Mouse (Mus musculus) forebrain, embryonic 15.5 days (tissue): ENCODE measurements around the gene Cabp7. TPM values are rescaled to one million over a fixed set of nuclear protein-coding genes. Genes with fewer than 3 reads are reported as not detected.

Experiments
- ATAC-seq: fragments of 200-750 bp; cut with Nextera tagmentation; replicated peaks from 2 replicates; pipeline ENCODE4 v1.8.0; 2017; ENCODE audit warnings: mild to moderate bottlenecking, moderate TSS enrichment, moderate library complexity
- H3K27ac ChIP-seq: fragments of 300-500 bp; sonication (generic); replicated peaks from 2 replicates; pipeline ENCODE4 v1.5.1; 2015; ENCODE audit warnings: mild to moderate bottlenecking, inconsistent platforms
- H3K27me3 ChIP-seq: fragments of 300-500 bp; sonication (generic); 2 replicates; pipeline ENCODE4 v1.6.1; 2015; ENCODE audit warnings: inconsistent platforms
- H3K36me3 ChIP-seq: fragments of 300-500 bp; sonication (generic); 2 replicates; pipeline ENCODE4 v1.6.1; 2015; ENCODE audit warnings: mild to moderate bottlenecking, inconsistent platforms
- H3K4me1 ChIP-seq: fragments of 300-500 bp; sonication (generic); 2 replicates; pipeline ENCODE4 v1.6.1; 2015; ENCODE audit warnings: inconsistent platforms
- H3K4me2 ChIP-seq: fragments of 300-500 bp; sonication (generic); replicated peaks from 2 replicates; pipeline ENCODE4 v1.6.1; 2015; ENCODE audit warnings: mild to moderate bottlenecking, inconsistent platforms
- H3K4me3 ChIP-seq: fragments of 300-500 bp; sonication (generic); 2 replicates; pipeline ENCODE4 v1.5.1; 2015; ENCODE audit warnings: mild to moderate bottlenecking, inconsistent platforms
- H3K9ac ChIP-seq: fragments of 300-500 bp; sonication (generic); replicated peaks from 2 replicates; pipeline ENCODE4 v1.6.1; 2015; ENCODE audit warnings: mild to moderate bottlenecking, inconsistent platforms
- H3K9me3 ChIP-seq: fragments of 300-500 bp; sonication (generic); 2 replicates; pipeline ENCODE4 v1.6.1; 2016; ENCODE audit warnings: inconsistent platforms
- WGBS: fragments of 180-500 bp; shearing (Covaris S2); methylation state at CpG from one replicate; pipeline ENCODE4 v1.1.7; 2015; ENCODE audit warnings: mixed read lengths; 5-methylcytosine and 5-hydroxymethylcytosine counted together
- polyA plus RNA-seq: library from polyadenylated mRNA; unstranded; fragments of >200 nt; fragmentation: Nextera tagmentation; extraction: Ambion mirVana; gene quantifications from 2 replicates; pipeline ENCODE4 v1.2.1, GENCODE M21; 2015

Gene Cabp7
- polyA plus RNA-seq, 1 experiment from 2014 or later = 1.3 TPM

DNA sequence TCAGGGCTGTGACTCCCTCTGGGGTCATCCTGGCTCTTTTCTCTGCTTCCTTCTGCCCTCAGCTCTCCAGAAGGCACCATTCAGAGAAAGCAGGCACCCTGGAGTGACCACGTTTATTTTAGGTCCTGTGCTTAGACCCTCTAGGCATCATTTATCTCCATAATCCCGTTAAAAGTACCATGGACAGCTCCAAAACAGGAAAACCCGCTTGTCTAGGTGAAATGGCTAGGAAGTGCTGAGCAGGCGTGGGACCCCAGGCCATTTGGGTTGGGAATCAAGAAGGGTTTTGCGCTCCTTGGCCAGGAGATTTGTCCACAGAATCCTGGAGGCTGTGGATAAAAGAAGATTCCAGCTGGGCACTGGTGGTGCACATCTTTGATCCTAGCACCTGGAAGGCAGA lies 17.1 kb upstream of the Cabp7 start:
- no peaks in the 10 kb centered on the region for H3K27me3 ChIP-seq
- 25% methylated on average over 5 of the region's 5 CpGs for WGBS
- no peak overlapping the region for H3K9ac ChIP-seq
- H3K27ac ChIP-seq = no peak overlapping the region
- ATAC-seq = no peak
- H3K4me1 ChIP-seq = peaks cover 30% of the 10 kb centered on the region
- no peaks in the 10 kb centered on the region for H3K36me3 ChIP-seq
- H3K4me2 ChIP-seq = no peak overlapping the region
- no peak overlapping the region for H3K4me3 ChIP-seq
- H3K9me3 ChIP-seq = no peaks in the 10 kb centered on the region

DNA sequence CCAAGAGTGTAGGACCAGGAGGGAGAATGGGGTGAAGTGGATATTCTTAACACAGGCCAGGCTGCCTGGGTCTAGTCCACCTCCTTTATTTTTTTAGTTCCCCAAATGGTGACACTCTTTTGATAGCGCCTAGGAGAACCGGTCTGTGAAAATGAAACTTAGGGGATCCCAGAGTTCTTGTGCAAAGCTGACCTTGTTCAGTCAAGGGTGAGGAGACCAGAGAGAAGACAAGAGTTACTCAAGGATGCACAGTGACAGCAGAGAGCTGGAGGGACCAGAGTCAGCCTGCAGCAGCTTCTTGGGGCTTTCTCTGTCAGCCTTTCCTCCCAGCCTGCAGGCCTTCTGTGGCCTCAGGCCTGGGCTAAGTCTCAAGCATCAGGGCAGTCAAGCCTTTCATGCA lies 15.9 kb upstream of the Cabp7 start:
- Histone ChIP-seq H3K4me2 (no peak overlapping the region), H3K4me1 (peaks cover 29% of the 10 kb centered on the region), H3K27me3 (no peaks in the 10 kb centered on the region), H3K27ac (peak overlapping the region; percentile 56; the same call in 1 of the 2 replicates), H3K9me3 (no peaks in the 10 kb centered on the region), H3K36me3 (no peaks in the 10 kb centered on the region), H3K9ac (no peak overlapping the region), H3K4me3 (no peak overlapping the region)
- 24% methylated on average over 2 of the region's 2 CpGs for WGBS
- ATAC-seq = no peak

DNA sequence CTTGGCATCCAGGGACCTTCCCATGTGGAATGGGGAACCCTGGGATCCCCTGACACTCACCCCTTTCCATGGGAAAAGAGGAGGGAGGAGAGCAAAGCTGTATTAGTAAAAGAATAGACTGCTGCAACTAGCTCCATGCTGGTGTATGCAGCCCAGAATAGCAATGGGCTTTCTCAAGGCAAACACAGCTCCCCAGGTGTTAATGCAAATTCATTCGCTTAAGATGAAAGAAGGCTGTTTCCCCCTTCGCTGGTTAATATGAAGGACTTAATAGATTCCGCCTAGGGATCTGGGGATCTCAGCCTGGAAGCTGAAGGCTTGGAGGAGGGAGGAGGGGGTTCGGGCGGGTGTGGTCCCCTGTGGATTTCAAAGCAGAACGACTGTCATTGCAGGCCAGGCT lies 15.4 kb upstream of the Cabp7 start:
- 0 out of 2 replicates have a peak, but pooled peaks have one; percentile 8 for ATAC-seq
- Histone ChIP-seq H3K4me1 (peaks cover 29% of the 10 kb centered on the region), H3K36me3 (no peaks in the 10 kb centered on the region), H3K4me3 (no peak overlapping the region), H3K27me3 (no peaks in the 10 kb centered on the region), H3K27ac (peak overlapping the region; percentile 56; the same call in 1 of the 2 replicates), H3K9ac (no peak overlapping the region), H3K9me3 (no peaks in the 10 kb centered on the region), H3K4me2 (no peak overlapping the region)
- WGBS = 7% methylated on average over 6 of the region's 6 CpGs

DNA sequence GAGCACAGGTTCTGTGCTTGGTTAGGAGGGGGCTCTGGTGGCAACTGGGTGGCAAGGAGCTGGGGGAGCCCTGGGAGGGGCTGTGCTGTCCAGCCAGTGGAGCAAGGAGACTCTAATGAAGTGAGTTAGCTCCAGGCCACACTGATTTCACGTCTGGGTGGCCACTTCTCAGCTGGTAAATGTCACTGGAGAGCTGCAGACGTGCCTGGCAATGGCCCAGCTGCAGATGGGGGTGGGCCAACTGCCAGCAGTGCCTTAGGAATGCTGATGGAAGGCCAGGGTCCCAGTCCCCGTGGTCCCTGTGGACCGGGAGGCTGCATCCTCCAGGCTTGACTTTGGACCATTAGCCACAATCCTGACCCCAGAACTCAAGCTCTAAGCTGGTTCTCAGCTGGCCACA lies 13.9 kb upstream of the Cabp7 start:
- Histone ChIP-seq H3K27ac (no peak overlapping the region), H3K4me2 (no peak overlapping the region), H3K9me3 (no peaks in the 10 kb centered on the region), H3K36me3 (no peaks in the 10 kb centered on the region), H3K27me3 (no peaks in the 10 kb centered on the region), H3K9ac (no peak overlapping the region), H3K4me3 (no peak overlapping the region), H3K4me1 (peaks cover 29% of the 10 kb centered on the region)
- ATAC-seq = no peak
- 19% methylated on average over 4 of the region's 4 CpGs for WGBS

DNA sequence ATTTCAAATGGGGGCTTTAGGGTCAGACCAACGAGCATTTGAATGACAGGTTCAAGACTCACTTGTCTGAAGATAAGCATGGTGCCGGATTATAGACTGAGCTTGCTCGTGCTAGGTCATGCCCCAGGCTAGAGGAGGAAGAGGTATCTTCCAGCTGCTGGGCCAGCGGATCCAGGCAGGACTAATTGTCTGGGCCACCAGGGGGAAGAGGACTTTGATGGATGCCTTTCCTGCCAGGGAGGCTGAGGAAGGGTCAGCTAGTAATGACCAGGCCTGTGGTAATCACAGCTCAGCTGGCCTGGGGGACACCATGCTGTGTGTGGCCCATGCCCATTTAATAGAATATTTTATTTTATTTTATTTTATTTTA lies 11.2 kb upstream of the Cabp7 start:
- no peak for ATAC-seq
- Histone ChIP-seq H3K27ac (no peak overlapping the region), H3K4me2 (no peak overlapping the region), H3K27me3 (no peaks in the 10 kb centered on the region), H3K36me3 (no peaks in the 10 kb centered on the region), H3K4me1 (peaks cover 18% of the 10 kb centered on the region), H3K4me3 (no peak overlapping the region), H3K9me3 (no peaks in the 10 kb centered on the region; the same call in 1 of the 2 replicates), H3K9ac (no peak overlapping the region)
- WGBS = 59% methylated on average over 4 of the region's 4 CpGs

DNA sequence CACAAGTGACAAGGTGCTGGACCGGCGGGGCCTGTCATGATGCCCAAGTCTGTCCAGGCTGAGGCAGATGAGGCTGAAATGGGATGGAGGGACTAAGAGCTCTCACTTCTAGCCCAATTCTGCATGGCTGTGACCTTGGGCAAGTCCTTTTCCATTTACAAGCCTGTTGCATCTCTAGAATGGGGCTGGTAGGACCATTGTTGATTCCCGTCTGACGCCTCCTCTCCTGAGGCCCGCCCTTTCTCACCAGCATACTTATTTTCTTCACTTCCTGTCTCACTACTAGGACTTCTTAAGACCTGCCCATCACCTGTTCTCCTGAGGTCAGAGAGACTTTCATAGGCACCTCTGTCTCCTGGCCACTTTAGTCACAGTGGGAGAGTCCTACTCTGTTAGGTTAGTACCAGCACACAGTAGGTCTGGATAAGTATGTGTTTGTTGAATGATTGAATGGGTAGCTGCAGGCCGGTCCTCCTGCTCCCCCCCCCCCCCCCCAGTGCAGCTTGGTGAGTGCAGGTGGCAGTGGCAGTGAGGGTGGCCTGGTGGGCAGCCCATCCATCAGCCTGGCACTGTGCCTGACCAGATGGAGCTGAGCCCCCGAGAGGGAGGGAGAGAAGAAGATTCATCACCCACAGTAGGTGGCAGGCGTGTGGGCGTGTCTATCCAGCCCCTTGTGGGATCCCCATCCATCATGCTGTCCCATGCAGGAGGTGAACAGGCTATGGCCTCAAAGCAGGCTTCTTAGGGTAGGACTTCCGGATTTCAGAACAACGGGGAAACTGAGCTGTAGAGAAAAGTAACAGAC lies 10.6 kb upstream of the Cabp7 start:
- Histone ChIP-seq H3K9me3 (no peaks in the 10 kb centered on the region; the same call in 1 of the 2 replicates), H3K27ac (no peak overlapping the region)
- WGBS = 67% methylated on average over 11 of the region's 11 CpGs

DNA sequence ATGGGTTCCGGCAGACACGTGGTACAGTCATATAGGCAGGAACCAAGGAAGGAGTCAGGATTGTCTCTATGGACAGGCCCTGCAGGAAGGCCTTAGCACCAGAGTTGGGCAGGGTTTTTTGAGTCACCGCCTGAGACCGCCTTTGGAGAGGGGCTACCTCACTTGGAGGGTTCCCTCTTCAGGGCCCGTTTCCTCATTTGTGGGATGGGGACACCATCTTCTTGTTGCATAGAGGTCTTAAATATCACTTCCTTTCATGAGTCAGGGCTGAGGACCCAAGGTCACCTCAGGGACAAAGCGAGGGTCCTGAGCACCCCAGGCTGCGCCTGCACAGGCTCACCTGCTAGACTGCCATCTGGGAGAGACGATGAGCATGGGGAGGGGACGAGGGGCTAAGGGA lies 9.9 kb upstream of the Cabp7 start:
- Histone ChIP-seq H3K9me3 (no peaks in the 10 kb centered on the region; the same call in 1 of the 2 replicates), H3K4me1 (peaks cover 7% of the 10 kb centered on the region), H3K4me3 (no peak overlapping the region), H3K27me3 (no peaks in the 10 kb centered on the region), H3K9ac (no peak overlapping the region), H3K36me3 (no peaks in the 10 kb centered on the region), H3K27ac (no peak overlapping the region), H3K4me2 (no peak overlapping the region)
- ATAC-seq = no peak
- 81% methylated on average over 9 of the region's 9 CpGs for whole genome bisulfite sequencing

More for the DNA sequence above, 10.6 kb upstream of the Cabp7 start:
- Histone ChIP-seq H3K27me3 (no peaks in the 10 kb centered on the region), H3K9ac (no peak overlapping the region), H3K4me1 (peaks cover 12% of the 10 kb centered on the region), H3K4me2 (no peak overlapping the region), H3K4me3 (no peak overlapping the region), H3K36me3 (no peaks in the 10 kb centered on the region)
- ATAC-seq = no peak

DNA sequence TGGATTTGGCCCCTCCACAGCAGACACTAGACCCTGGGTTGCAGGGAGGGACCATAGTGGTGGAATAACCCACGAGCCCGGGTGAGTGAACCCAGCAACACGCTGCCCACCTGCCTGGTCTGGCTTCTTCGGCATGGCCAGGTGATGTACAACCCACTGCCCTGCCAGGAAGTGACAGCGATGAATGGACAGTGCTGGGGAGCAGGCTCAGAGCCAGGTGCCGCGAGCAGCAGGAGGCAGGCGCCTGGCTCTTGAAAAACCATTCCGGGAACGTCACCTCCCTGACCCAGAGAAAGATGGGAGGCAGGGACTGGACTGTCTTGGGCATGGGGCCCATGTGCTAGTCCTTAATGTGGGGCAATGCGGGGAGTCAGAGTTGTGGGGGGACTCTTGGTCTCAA lies 8.3 kb upstream of the Cabp7 start:
- H3K4me1 ChIP-seq = no peaks in the 10 kb centered on the region
- H3K27me3 ChIP-seq = 0 out of 2 replicates have a peak, but pooled peaks cover 5% of the 10 kb centered on the region
- H3K9me3 ChIP-seq = no peaks in the 10 kb centered on the region; the same call in 1 of the 2 replicates
- no peak overlapping the region for H3K9ac ChIP-seq
- 77% methylated on average over 11 of the region's 11 CpGs for WGBS
- no peak overlapping the region for H3K27ac ChIP-seq
- no peak overlapping the region for H3K4me2 ChIP-seq
- no peak for ATAC-seq
- no peak overlapping the region for H3K4me3 ChIP-seq
- H3K36me3 ChIP-seq = no peaks in the 10 kb centered on the region

DNA sequence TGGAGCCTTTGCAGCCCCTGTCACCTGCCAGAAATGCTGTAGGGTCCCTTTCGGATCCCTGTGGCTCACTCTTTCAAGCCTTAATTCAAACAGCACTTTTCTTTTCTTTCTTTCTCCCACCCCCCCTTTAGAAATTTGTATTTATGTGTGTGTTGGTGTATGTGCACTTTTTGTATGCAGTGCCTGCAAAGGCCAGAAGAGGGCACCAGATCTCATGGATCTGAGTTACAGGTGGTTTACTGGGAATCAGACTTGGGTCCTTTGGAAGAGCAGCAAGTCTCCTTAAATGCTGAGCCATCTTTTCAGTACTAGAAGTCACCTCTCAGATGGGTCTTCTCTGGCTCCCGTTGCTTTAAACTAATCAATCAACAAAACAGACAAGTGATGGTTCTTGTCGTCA lies 7.5 kb upstream of the Cabp7 start:
- no peaks in the 10 kb centered on the region for H3K36me3 ChIP-seq
- 97% methylated on average over 3 of the region's 3 CpGs for WGBS
- no peaks in the 10 kb centered on the region for H3K4me1 ChIP-seq
- H3K27me3 ChIP-seq = peaks cover 11% of the 10 kb centered on the region; the same call in 1 of the 2 replicates
- no peak overlapping the region for H3K27ac ChIP-seq
- no peak overlapping the region for H3K9ac ChIP-seq
- H3K4me3 ChIP-seq = no peak overlapping the region
- no peaks in the 10 kb centered on the region; the same call in 1 of the 2 replicates for H3K9me3 ChIP-seq
- H3K4me2 ChIP-seq = no peak overlapping the region
- ATAC-seq = no peak

DNA sequence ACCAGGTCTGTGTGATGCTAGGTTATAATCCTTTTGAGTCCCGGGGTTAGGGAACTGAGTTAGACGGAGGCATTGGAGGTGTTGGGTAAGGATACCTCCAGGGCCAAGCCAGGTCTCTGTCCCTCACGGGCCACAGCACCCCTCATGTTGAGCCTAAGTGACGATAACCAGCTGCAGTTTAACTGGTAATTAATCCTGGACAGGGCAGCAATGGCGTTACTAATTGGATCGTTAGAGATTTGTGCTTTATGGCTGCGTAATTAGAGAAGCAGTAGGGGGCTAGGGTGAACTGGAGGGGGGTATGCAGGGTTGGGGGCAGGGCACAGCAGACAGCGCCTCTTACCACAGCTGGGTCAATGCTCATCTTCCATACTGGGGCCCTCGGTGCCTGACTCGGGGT lies 6.3 kb upstream of the Cabp7 start:
- Histone ChIP-seq H3K4me3 (no peak overlapping the region), H3K27me3 (peaks cover 23% of the 10 kb centered on the region), H3K36me3 (no peaks in the 10 kb centered on the region), H3K9me3 (no peaks in the 10 kb centered on the region; the same call in 1 of the 2 replicates), H3K9ac (no peak overlapping the region), H3K4me1 (peaks cover 8% of the 10 kb centered on the region; the same call in 1 of the 2 replicates), H3K27ac (no peak overlapping the region), H3K4me2 (no peak overlapping the region)
- WGBS = 10% methylated on average over 10 of the region's 10 CpGs
- no peak for ATAC-seq

DNA sequence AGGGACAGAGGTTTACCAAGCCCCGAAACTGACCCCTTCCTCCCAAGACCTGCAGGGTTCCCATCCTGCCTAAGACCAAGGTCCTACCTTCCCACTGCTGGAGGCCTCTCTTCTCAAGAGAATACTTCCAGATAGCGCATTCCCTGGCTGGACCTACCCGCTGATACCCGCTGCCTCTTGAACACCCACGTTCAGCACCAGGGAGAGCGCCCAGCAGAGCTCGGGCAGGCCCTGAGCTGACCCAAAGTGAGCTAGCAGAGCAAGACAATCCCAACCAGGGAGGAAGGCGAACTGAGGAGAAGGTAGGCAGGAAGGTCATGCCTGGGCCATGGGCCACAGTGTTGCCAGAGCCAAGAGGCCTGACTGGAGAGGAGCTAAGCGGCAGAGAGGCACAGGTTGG lies 3.7 kb upstream of the Cabp7 start:
- Histone ChIP-seq H3K4me1 (peaks cover 26% of the 10 kb centered on the region), H3K4me2 (no peak overlapping the region), H3K4me3 (no peak overlapping the region), H3K27ac (no peak overlapping the region), H3K27me3 (peaks cover 44% of the 10 kb centered on the region), H3K9ac (no peak overlapping the region), H3K9me3 (no peaks in the 10 kb centered on the region; the same call in 1 of the 2 replicates), H3K36me3 (no peaks in the 10 kb centered on the region)
- no peak for ATAC-seq
- WGBS = 7% methylated on average over 9 of the region's 9 CpGs

DNA sequence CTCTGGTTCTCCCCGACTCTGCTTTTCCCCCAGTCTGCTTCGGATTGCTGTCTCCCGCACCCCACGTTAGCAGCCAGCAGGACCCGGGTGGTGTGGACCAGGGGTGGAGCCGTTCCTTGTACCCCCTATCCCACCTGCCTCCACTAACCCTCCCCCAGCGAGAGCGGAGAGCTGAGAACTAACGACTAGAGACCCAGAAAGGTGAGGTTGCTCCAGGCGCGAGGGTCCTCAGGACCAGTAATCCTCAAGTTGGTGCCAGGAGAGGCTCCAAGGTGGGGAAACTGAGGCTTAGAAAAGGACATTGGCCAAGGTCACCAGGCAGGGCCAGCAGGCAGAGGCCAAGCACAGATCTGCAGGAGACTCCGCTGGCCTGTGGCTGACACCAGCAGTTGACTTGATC lies 707 bp upstream of the Cabp7 start:
- peak overlapping the region; percentile 53 for H3K4me3 ChIP-seq
- H3K9me3 ChIP-seq = no peaks in the 10 kb centered on the region
- no peaks in the 10 kb centered on the region for H3K36me3 ChIP-seq
- peaks cover 62% of the 10 kb centered on the region for H3K27me3 ChIP-seq
- peak overlapping the region; percentile 54 for H3K9ac ChIP-seq
- WGBS = under 1% methylated on average over 12 of the region's 12 CpGs
- H3K27ac ChIP-seq = no peak overlapping the region
- peaks cover 27% of the 10 kb centered on the region for H3K4me1 ChIP-seq
- H3K4me2 ChIP-seq = peak overlapping the region; percentile 97
- no peak for ATAC-seq
